Mouse (Mus musculus) embryonic fibroblast, embryonic 13.5 days (primary cell): ENCODE data around the gene Mag.

Experiments used
- CTCF ChIP-seq: IDR thresholded peaks from 2 replicates; pipeline ENCODE4 v1.5.1; 2011; ENCODE audit warnings: mild to moderate bottlenecking, control low read depth, low read length, moderate library complexity, borderline replicate concordance; ENCODE audit not compliant: insufficient read depth
- POLR2A ChIP-seq: IDR thresholded peaks from 2 replicates; pipeline ENCODE4 v1.6.1; 2011; ENCODE audit warnings: low read depth, mild to moderate bottlenecking, control low read depth, low read length, moderate library complexity

DNA sequence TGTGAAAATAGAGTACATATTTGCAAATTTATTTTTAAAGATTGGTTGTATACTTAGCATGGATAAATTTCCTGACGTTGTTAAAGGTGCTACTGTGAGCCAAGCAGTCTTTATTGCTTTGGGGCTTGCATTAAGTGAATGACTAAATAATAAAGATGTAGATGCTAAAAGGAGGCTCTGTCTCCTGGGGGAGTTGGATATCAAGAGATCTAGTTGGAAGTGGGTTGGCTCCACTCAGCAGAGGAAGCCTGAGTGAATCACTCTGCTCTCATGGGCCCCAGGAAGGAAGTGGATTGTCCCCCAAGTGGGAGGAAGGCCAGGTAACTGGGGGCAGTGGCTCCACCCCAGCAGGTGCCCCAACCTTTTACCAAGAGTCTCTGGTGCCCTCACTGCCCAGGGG is 56.9 kb downstream of the Mag start:
- no peak for TF ChIP-seq CTCF
- no peak for TF ChIP-seq POLR2A
